Mouse (Mus musculus) cerebellum, postnatal 4 days (tissue): Measurements from ENCODE around the gene Gm20870.
"Not testable (repeated sequence)": the region's sequence is repeated elsewhere in the genome, so short reads cannot be mapped to it uniquely, and the experiment has no call there.

ENCODE experiments used
- DNase-seq, 2 experiments: peaks; one replicate each; pipeline ENCODE4 v3.0.0; 2022; ENCODE audit warnings: low spot score in 2 of 2, mixed read lengths in 1 of 2

The Gm20870 gene

GRCm38 (mm10) chrY:71691743-71692142 lies at the start of gene Gm20870:
Gene Gm20870 (plus strand): TSS chrY:71692043.
- DNase-seq, result not testable (repeated sequence)
